Mouse (Mus musculus) heart, postnatal 10 days (tissue): ENCODE data around the gene Klhl30. TPM values are rescaled to one million over a fixed set of nuclear protein-coding genes. Genes with fewer than 3 reads are reported as not detected.
A peak's percentile ranks its signal among the peaks of the same experiment; 100 is the strongest.

Experiments
- DNase-seq, 2 experiments: peaks; one replicate each; pipeline ENCODE4 v3.0.0; 2021
- intact Hi-C: fragments of 180-260 bp; cut with DNase I; formaldehyde crosslinking; loops from one replicate; pipeline ENCODE4 v1.15.1; 2025
- total RNA-seq, 2 experiments: library from RNA; stranded (reverse); gene quantifications; 2 replicates each; pipeline ENCODE4 v1.2.3; 2021

Gene Klhl30
- 10 to 100 TPM; 42.8 to 60.1 TPM for total RNA-seq

DNA sequence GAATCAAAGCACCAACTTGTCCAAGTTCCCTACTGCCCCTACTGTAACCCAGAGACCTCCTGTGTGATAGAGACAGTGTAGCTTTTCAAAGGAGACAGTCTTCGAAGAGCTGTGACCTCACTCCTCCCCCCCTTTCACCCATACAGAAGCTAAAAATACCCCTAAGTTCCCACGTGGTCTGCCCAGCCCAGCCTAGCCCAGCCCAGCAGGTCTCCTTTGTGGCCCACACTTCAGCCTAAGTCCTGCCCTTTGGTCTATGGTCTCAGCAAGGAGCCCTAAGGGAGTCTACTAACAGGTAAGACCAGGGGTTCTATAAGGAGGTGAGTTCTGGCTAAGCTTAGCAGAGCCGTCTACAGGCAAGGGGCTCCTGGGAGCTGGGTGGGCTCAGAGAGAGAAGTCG, at the start of gene Klhl30:
Klhl30 (plus strand) TSS at position 176 of the 400 bp plus-strand sequence.
- intact Hi-C loops, result no loop called here
- peak; percentile 67 to 75 for DNase-seq

DNA sequence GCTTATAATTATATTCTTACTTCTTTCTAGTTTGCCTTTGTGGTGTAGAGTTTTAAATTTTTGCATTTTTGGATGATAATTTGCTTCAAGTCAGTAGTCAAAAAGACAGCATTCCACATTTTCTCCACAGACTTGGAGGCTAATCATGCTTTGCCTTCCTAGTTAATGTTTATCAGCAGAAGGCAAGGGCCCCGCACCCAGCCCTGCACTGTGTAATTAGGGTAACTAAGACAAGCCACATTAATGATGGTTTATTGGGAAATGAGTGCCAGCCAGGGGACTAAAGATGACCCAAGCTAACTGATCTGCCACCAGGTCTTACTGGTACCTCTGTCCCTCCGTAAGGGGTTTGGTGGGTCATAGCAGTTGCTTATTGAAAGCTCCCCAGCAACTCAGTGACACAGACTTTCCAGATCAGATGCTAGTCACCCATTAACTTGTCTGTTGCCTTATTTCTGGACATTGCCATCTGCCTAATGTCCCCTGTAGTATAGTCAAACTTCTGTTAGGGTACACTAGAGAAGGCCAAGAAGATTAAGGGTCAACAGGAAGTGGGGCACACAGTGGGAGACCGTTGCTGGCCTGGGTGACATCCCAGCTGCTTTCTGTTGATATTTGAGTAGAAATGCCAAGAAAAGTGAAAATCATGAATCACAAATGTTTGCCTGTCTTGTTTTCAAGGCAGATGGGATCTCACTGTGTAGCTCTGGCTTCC, 49.5 kb upstream of the Klhl30 start:
- DNase-seq, result peak in 1 of 2 experiments; percentile 12
- intact Hi-C loops, result no loop called here

DNA sequence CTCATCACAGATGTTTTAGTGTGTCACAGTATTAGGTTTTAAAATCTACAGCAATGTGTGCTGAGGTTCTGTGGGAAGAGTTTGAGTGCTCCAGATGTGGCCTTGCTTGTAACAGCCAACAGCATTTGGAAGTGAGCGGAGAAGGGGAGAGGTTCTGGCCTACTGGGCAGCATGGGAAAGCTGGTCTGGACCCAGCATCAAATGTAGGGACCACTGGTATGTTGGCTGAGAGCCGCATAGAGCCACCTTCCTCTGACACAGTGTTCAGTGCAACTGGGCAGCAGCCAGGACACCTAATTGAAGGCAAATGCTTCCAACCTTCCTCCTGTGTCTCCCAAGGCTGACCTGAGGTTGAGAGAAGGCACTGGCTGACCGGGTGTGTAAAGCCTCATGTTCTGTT, 48.8 kb upstream of the Klhl30 start:
- DNase-seq, result no peak
- intact Hi-C loops, result no loop called here

DNA sequence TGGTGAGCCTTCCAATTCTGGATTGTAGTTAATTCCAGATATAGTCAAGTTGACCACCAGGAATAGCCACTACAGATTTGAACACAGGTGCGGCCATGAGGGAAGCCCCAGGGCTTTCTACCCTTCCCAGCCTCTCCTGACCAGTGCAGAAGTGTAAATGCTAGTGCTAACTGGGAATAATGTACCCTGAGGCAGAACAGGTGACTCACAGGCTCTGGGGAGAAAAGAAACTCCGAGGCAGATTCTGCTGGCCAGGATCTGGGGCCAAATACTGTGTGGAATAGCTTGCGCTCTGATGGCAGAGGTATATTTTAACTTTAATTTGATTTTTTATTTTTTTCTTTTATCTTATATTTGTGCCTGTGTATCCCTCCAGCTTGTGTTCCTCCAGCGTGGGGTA, 46.2 kb upstream of the Klhl30 start:
- no peak for DNase-seq
- intact Hi-C loops, result no loop called here

DNA sequence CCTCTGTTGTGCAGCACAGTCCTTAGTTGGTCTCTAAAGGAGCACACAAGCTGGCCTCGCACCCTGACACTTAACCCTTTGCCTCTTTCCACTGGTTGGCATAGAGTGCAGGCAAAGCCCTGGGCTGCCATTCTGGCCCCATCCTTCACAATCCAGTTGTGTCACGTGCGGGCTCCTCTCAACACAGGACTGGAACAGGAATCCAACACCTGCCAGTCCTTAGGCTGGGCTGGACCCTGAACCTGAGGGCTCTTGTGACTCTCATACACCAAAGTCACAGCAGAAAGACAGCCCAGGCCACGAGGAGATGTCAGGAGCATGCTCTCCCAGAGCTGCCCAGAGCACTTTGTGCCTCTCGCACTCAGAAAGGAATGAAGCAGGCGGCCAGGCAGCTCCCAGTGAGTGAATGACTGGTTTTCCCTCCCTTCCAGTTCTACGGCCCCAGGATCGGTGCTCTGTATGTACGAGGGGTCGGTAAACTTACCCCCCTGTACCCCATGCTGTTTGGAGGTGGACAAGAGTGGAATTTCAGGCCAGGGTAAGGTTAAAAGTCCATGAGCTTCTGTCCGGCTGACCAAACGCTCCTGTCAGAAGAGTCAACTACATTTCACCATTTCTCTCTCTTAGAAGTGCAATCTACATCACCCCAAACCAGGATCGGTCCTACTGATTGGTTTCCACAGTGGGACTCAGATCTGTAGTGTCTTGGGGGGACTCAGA, 41.3 kb upstream of the Klhl30 start:
- intact Hi-C loops, result no loop called here
- DNase-seq, result no peak

DNA sequence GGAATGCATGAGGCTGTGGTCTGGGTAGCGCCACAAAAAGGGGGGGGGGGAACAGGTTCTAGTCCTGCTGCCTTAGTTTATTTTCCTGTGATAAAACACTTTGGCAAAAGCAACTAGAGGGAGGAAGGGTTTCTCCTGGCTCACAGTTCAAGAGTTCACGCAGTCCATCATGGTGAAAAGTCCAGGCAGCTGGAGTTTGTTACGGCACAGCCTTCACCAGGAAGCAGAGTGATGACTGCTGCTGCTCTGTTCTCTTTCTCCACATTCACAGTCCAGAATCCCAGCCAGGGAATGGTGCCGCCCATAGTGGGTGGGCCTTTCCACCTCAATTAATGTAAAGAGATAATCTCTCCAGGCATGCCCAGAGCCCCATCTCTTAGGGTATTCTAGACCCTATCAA, 38.5 kb upstream of the Klhl30 start:
- DNase-seq, result no peak
- intact Hi-C loops, result no loop called here

DNA sequence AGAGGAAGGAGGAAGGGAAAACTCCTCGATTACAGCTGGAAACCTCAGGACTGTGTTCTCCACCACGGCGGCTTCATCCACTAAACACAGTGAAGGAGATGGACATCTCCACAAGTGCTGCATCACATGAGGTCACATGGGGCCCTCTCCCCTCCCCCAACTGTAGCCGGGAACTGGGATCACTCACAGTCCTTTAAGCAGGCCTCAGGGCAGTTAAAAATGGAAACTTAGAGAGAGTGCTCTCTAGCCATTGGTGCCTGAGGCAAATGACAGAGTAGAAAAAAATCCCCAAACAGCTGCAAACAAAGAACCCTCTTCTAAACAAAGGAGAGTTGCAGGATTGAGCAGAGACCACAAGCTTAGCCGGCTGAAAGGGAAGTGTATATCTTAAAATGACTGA, 37.6 kb upstream of the Klhl30 start:
- intact Hi-C loops, result no loop called here
- peak; percentile 48 to 53 for DNase-seq

DNA sequence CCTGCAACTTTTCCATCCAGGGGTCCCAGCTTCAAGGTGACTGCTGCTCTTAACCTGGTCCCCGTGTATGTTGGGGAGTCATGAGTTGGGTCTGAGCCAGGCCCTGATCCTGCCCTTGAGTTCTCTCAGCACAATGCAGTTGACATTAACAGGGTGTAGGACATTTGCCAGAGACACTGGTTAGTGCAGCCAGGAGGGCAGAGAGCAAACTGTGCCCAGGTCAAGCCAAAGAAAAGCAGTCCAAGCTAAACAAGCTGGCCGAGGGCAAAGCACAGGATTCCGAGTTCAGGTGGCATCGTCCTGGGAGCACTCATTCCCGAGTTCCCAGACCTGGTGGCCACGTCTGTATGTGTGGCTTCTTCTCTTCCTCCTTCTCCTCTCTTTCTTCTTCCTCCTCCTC, 33.2 kb upstream of the Klhl30 start:
- DNase-seq, result no peak
- intact Hi-C loops, result no loop called here

DNA sequence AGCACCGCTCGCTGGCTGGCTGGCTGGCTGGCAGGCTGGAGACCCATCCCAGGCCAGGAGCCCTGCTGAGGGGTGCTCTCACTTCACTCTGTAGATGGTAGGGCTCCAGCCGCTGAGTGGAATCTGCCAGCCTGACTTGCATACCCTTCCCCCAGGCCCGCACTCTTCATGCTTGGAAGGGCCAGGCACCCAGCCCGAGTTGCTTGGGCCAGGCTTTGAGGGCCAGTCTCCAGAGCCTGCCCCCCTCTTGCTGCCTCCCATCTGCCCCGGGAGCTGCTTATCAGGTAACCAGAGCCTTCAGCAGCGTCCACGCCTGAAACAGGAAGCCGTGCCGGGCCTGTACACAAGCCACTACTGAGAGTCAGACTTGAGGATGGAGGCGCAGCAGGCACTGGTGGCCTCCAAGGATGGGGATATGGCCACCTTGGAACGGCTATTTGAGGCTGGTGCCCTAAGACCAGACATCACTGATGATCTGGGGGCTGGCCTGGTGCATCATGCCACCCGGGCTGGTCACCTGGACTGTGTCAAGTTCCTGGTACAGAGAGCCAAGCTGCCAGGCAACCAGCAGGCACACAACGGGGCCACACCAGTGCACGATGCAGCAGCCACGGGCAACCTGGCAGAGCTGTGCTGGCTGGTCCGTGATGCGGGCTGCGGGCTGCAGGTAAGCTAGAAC, 28.9 kb upstream of the Klhl30 start, which contains the start of gene Espnl:
Espnl (plus strand) TSS at position 316 of the 679 bp plus-strand sequence.
- peak; percentile 39 to 43 for DNase-seq

DNA sequence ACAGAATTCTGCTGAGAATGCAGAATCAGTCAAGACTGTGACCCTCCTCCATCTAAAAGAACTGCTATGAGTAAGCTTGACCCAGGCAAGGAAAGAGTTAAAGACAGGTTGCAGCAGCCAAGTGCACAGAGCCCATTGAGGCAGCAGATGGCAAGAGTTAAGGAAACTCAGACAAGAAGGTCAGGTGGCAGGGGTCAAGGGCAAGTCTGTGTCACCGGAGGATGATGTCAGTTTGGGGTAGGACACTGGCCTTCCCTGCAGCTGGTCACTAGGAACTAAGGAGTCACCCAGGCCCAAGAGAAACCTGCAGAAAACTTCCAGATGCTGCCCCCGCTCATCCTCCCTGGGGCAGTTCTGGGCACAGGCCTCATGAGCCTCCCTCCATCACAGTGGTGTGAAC, 26.2 kb upstream of the Klhl30 start:
- intact Hi-C loops, result no loop called here
- DNase-seq, result no peak

More for the DNA sequence above, 28.9 kb upstream of the Klhl30 start, which contains the start of gene Espnl:
- intact Hi-C loops, result no loop called here

DNA sequence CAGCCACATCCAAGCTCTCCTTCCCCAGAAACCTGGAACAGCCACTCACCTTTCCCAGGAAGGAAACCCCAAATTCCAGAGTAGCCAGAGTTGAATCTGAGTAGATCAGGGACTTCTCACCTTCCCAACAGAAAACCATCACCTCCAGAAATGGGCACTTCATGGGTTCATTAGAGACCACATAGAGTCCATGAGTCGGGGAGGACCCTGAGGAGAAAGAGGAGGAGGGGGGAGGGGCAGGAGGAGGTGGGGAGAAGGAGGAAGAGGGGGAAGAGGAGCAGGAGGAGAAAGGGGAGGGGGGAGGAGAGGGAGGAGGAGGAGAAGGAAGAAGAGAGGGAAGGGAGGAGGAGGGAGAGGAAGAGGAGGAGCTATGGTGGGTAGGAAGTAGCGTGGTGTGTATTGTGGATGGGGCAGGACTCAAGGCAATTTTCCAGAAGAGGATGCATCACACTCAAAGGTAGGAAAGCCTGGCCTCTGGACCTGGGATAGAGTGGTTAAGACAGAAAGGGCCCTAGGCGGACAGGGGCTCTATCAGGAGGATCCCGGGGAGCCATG, 25.3 kb upstream of the Klhl30 start:
- no peak for DNase-seq
- intact Hi-C loops, result no loop called here

DNA sequence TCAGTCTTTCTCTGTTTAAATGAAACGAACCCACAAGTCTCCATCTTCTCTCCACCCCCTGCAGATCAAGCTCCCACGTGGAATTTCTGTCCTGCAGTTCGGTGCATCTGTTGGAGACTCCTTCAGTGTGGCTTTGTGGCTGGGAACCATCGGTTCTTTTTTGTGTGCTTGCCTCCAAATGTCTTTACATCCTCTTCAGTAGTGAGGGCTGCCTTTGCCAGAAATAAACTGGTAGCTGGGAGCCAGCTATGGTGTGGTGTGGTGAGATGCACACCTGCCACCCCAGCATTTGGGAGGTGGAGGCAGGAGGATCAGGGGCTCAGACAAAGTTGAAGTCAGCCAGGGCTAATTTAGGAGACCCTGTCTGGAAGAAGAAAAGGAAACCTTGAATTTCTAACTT, 18.7 kb upstream of the Klhl30 start:
- no peak for DNase-seq
- intact Hi-C loops, result no loop called here

DNA sequence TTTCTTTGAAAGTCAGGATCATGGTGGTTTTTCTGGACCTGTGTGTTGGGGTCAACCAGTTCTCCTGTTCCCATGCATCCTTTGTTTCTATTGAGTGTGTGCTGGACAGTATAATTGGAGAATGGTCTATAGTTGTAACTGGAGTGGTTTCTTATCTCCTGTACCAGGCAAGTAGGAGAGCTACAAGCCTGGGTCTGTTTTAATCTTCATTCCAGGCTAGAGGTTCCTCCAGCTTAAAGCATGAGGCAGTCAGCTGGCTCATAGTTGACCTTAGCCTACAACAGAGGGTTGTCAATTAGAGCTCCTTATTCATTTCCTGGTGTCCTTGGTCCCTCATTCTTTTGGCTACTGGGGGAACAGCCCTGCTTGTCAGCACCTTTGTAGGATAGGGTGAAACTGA, 17.2 kb upstream of the Klhl30 start:
- intact Hi-C loops, result no loop called here
- no peak for DNase-seq

DNA sequence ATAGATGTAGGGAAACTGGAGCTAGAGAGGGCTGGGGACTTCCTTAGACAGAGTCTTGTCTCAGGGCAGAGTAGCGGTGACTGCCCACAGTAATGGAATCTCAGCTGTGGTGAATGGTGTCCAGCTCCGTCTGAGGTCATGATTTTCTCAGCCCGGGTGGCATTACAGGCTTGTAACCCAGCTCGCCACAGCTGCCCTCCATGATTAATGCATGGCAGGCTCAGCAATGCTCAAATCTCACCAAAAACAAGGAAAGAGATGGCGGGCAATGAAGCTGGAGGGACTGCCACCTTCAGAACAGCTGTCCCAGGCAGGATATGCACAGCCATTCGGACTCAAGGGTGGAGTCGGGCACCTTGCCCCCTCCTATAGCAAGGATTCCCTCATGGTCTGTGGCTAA, 13.5 kb upstream of the Klhl30 start:
- intact Hi-C loops, result no loop called here
- DNase-seq, result no peak

DNA sequence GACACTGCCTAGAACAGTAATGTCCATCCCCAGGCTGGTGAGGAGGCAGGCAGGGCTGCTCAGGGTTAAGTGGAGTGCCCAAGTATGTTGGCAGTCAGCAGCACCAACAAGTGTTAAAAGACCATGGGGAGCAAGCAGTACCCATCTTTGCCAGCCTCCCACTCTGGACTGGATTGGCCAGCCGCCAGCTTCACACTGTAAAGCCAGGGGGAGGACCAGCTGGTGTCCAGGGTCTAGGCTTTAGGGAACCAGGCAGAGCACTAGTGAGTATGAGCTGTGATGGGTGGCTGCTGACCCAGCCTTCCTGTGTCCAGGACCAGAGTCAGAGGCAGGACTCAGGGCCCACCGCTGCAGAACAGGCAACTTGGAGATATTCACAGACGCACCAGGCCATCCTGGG, 6.8 kb upstream of the Klhl30 start:
- DNase-seq, result no peak
- intact Hi-C loops, result no loop called here

DNA sequence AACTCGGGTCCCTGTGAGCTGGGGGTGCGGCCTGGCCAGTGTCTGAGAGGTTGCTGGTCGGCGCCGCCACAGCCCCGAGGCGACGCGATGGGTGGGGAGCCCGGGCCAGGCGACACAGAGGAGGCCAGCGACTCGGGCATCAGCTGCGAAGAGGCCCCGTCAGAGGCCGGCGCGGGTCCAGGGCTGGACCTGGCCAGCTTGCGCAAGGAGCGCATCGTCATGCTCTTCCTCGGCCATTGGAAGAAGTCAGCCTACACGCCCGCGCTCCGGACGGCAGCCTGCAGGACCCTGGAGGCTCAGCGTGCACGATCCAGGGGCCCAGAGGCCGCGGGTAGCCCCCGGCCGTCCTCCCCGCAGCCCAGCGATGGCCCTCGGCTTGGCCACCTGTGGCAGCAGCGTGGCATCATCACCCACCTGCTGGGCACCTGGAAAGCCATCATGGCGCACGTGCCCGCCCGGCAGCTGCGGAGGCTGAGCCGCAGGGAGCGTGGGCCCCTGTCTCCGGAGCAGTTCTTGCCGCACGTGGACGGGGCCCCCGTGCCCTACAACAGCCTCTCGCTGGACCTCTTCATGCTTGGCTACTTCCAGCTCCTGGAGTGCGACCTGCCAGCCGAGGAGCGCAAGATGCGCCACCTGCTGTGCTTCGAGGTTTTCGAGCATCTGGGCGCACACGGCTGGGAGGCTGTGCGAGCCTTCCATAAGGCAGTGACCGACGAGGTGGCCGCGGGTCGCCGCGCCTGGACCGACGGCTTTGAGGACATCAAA, 5.7 kb upstream of the Klhl30 start:
- peak; percentile 35 to 36 for DNase-seq
- intact Hi-C loops, result loop anchor here (5.0 kb wide), 1 partner anchor 137 kb away; no protein-coding TSS in a partner anchor

DNA sequence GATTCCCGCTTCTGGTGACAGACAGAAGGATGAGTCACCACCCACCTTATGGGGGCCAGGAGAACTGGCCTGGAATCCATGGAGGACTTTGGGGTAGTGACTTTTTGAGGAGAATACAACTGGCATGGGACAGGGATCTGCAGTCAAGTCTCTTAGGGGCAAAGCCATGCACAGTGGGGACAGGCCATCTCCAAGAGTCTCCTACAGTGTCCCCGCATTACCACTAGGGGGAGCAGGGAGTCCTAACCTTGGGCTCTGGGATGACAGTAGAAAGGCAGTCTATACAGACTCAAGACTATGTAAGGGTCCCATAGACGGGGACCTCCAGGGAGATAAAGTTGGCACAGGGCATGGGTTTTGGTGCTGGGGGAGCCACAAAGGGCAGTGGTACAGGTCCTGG, 3.9 kb upstream of the Klhl30 start:
- DNase-seq, result peak; percentile 76 to 85
- intact Hi-C loops, result loop anchor here (2.0 to 5.0 kb wide), 2 partner anchors 34 to 135 kb away; no protein-coding TSS in a partner anchor

DNA sequence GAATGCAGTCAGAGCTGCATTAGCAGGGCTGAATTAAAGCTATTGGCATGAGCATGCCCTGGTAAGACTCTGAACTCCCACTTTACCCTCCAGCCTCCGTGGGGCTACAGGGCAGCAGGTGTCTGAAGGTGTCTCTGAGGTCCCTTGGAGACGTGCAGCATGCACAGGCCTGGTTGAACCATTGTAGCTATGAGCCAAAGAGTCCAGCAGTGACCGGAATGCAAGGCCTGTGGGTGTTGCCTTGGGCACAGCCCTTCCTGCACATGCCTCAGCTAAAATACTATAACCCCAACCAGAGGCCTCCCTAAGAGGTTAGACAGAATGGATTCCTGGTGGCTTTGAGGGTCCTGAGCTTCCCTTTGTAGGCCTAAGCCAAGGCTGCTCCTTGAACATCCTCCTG, 433 bp downstream of the Klhl30 start:
- intact Hi-C loops, result no loop called here
- DNase-seq, result peak; percentile 35 to 45

DNA sequence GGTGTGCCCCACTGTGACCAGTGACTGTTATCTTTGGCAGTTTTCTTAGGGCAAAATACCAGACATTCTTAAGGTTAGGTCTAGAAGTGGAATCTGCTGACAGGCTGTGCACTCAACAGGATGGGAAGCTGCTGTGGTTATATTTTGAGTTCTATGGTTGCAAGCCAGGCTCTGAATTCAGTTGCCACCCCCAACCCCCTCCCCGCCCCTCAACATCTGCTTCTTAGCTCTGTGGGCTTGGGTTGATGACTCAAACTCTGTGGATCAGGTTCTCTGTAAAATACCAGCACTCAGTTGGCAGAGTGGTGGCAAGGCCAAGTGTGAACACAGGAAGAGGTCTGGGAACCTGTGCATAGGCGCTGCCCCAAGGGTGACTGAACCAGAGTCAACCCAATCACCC, 1.5 kb downstream of the Klhl30 start:
- intact Hi-C loops, result no loop called here
- DNase-seq, result no peak

DNA sequence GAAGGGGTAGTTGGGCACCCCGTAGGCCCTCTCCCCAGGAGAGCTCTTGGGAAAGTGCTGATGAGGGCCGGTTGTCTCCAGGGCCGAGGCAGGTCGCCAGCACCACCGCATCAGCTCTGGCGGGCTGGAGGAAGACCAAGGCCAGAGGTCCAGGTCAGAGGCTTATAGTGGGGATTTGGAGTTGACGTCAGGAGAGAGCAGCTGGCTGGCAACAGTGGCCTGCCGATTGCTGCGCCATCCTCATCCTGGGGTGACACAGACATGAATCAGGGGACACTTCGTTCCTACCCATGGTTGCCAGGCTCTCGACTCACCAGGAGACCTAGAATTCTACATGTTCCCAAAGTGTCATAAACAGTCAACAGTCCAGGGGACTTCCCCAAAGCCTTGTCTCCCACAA, 5.3 kb downstream of the Klhl30 start:
- intact Hi-C loops, result no loop called here
- DNase-seq, result no peak

DNA sequence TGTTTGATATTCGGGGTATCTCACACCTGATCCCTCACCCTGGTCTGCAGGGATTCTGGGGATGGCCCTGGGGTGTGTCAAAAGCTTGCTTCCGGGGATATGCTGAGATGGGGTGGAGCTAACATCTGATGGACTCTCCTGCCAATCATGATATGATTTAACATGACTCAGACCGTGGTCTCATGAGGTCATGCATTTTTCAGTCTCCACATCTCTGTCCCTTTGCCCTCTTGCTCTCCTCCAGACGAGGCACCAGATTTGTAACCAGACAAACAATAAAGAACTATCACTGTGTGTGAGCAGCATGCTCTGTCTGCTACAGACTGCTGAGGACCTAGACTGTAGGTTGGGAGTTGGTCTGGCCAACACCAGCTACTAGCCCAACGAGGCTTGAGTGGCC, 11.3 kb downstream of the Klhl30 start:
- intact Hi-C loops, result no loop called here
- no peak for DNase-seq
